Mouse (Mus musculus): ENCODE results near the gene Pld6.

The Pld6 gene

GRCm38 (mm10) chr11:59786444-59787198, 824 bp downstream of the Pld6 start:
- DNase-seq (ENCODE audit: low spot score): no peak

- no peak for DNase-seq (ENCODE audit: low spot score)
These were observed 3.9 kb downstream of the Pld6 start for GRCm38 (mm10) chr11:59783591-59783990.

DNA sequence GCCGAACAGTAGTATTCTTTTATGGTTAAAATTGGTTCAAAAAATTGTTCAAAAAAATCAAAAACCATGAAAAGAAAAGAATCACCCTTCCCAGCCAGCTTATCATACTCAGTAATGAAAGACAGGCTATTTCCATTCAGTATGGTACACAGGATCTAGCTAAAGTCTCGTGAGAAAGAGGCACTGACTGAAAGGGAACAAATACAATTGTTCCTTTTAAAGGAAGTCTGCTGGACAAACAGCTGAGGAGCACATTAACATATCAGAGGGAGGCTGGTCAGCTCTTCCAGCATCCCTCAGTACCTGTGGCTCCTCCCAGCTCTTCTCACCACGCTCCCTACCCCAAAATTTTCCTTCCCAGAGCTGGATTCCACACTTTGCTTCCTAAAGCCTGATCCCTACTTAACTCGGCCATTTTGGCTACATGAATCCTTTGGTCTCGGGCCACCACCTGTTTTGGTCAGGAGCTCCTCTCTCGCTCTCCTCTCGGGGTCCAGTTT, 5.3 kb downstream of the Pld6 start:
- no peak for DNase-seq (ENCODE audit: low spot score)

DNA sequence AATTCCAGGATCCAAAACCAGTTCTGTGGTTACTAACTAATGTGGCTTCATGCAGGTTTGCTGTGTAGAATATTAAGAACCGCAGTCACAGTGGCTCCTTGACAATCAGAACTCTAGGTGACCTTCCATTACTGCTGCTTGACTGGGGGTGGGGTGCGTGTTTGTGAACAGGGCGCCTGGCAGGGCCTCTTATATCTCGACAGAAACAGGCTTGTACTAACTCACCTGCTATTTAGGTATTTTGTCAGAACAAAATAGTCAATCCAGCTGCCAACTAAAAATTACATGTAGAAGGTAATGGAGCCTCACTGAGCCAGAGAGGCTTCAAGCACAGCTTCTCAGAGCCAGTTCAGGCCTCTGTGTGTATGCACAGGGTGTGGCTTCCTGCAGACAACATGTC, 7.2 kb downstream of the Pld6 start:
- no peak for DNase-seq (ENCODE audit: low spot score)

DNA sequence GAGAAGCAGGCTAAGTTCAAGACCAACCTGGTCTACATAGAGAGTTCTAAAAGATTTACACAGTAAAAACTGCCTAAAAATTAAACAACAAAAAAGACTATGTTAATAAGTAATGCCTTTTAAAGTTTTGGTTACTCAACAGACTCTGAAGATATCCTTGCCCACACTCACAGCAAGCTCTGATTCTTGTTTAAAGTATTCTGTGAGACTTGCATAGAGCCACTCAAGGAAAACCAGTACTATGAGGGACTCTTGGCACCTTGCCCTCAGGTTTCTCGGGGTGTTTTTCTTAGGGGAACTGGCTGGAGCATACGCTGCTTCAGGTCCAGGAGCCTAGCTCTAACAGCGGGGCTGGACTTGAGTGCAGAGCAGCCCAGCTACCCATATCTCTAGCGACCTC, 8.0 kb downstream of the Pld6 start:
- no peak for DNase-seq (ENCODE audit: low spot score)

GRCm38 (mm10) chr11:59778874-59779223, 8.6 kb downstream of the Pld6 start:
- DNase-seq (ENCODE audit: low spot score): no peak

DNA sequence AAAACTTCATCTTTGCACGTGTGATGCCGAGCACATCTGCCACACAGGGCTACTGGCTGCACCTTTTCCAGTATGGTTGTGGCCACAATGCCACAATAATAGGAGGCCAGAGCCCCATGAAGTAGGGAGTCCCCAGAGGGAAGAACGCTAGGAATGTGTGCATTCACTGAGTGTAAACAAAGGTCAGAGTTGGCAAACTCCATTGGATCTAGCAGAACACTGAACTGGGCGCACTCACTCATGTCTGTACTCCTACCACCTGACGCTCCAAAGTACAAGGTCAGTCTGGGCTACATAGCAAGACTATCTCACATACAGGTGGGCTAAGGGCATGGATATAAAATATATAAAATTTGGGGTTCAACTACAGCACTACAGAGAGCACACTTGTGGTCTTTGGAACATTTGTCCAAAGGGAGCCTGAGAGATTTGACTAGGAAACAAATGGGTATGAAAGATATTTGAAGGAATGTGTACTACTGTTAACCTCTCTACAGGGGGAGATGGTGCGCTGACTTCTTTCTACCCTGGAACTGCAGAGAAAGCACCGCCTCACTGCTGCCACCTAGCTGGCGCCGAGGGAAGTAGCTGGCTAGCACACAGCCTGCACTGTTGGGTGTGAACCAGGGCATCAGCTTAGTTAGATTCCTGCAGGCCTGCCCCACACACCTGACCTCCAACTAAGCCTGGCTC, 9.1 kb downstream of the Pld6 start:
- DNase-seq (ENCODE audit: low spot score): peak; percentile 37

GRCm38 (mm10) chr11:59777259-59777658, 10.2 kb downstream of the Pld6 start:
- DNase-seq (ENCODE audit: low spot score): no peak

DNA sequence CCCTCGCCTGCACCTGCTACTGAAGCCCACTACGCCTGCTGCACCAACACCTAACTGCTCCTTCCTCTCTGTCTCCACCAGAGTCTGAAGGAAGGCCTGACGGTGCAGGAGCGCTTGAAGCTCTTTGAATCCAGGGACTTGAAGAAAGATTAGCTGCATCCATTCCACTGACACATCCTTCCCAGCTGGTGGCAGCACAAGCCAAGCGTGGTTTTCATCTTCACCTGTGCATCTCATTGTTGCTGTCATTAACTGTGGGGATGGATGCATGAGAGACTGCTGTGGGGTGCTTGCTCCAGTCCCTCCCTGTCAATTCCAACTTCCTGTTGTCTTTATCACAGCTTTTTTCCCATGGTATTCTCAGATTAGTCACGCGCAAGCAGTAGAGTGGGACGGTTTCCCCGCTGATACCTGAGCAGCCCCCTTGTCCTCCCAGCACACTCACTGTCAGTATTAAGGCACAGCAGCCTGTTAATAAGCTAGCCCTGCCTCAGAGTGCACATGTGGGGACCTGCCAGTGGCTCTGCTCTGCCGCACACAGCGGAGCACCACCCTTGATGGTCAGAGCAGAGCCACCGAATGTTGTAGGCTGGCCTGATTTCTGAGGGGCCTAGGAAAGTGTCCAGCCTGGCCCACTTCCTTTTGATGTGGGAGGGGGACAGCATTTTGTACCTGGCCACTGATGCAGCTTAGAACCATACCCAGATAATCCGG, 11.9 kb downstream of the Pld6 start:
- no peak for DNase-seq (ENCODE audit: low spot score)

DNA sequence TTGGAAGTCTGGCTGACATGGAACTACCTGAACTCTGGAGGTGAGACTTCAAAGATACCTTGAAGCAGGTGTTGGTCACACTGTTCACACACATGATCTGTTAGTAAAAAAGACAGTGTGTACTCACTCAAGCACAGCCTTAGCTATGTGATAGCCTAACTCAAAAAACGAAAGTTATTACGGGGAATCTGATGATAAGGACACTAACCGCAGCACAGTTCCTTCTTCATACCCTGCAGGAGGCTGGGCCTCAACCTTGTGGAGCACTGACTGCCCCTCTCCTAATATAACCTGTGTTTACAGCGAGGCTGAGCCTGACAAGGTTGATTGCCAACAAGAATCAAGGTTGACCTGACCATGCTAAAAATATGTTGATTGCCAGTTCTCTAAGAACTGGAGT, 12.9 kb downstream of the Pld6 start:
- no peak for DNase-seq (ENCODE audit: low spot score)

- no peak for DNase-seq (ENCODE audit: low spot score)
These were observed 14.5 kb downstream of the Pld6 start for GRCm38 (mm10) chr11:59772902-59773301.

DNA sequence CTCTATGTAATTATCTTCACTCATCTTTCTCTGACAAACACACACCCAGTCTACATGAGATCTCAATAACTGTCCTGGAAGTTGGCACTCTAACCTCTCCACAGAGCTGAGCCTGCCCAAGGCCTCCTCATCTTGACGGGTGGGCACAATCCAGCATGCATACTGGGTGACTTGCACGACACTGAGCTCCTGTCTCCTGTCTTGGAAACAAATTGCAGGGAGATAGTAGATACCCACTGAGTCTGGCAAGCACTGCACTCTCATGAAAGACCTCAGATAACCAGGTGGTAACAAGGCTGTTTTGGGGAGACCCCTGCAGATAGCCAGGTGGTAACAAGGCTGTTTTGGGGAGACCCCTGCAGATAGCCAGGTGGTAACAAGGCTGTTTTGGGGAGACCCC, 15.2 kb downstream of the Pld6 start:
- no peak for DNase-seq (ENCODE audit: low spot score)

DNA sequence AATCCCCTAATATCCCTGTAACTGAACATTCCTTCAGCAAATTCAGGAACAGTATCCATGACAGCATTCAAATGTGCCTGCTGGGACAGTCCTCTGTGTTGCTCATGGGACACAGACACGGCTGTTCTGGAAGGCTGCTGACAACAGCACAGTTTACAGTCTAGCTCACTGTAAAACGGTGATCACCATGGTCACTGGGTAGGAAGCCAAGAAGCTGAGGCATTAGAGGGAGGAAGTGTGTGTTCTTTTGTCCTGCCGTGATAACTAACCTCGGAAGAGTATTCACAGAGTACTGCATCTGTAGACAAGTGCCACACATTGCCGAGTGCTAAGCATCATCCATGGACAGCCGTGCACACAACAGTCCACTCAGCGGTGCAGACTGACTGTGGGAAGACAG, 16.7 kb downstream of the Pld6 start:
- DNase-seq (ENCODE audit: low spot score): no peak

- DNase-seq (ENCODE audit: low spot score): no peak
These were observed 17.7 kb downstream of the Pld6 start for GRCm38 (mm10) chr11:59769738-59770137.

DNA sequence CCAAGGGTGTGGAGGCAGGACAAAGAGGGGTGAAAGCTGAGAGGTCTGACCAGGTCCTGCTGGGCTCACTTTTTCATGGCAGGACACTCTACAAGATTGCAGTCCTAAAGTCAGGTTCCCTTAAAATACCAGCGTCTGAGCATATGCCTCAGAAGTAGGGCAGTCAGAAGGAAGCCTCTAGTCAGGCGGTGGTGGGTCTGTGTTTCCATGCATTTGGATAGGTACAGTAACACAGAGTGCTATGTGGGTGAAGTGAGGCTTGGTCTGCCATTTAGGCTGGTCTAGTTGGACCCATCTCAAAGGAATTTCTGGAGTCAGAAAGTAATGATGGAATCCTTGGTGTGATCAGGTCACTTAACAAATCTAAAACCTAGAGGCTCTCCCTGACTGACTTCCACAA, 18.1 kb downstream of the Pld6 start:
- no peak for DNase-seq (ENCODE audit: low spot score)

GRCm38 (mm10) chr11:59760796-59761195, 26.6 kb downstream of the Pld6 start:
- no peak for DNase-seq (ENCODE audit: low spot score)

DNA sequence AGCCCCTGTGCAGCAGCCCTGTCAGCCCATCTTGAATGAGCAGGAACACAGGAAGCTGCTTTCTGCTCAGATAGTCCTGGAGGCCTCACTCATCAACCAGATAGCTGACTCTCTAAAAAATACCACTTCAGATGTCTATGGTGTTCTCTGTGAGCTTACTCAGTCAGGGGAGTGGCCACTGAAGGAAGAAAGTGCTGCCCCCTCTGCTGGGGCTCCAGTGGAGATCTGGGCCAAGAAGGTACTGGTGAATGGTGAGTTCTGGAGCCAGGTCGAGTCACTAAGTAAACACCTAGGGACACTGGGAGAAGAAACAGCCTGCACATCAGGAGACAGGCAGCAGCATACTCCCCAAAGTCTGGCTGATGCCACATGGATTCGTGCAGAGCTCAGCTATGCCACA, 27.8 kb downstream of the Pld6 start:
- DNase-seq (ENCODE audit: low spot score): no peak

DNA sequence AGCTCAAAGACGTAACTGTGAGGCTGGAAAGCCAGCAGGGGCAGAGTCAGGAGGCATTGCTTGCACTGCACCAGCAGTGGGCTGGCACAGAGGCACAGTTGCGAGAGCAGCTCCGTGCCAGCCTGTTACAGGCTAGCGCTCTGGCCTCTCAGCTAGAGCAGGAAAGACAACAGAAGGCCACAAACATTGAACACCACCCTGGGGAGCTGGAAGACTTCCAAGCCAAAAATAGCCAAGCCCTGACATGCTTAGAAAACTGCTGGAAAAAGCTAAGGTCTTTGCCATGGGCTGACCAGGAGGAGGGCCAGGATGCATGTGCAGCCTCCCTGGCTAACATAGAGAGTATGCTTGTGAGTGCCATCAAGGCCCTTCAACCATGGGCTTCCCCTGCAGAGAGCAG, 28.3 kb downstream of the Pld6 start:
- DNase-seq (ENCODE audit: low spot score): no peak

DNA sequence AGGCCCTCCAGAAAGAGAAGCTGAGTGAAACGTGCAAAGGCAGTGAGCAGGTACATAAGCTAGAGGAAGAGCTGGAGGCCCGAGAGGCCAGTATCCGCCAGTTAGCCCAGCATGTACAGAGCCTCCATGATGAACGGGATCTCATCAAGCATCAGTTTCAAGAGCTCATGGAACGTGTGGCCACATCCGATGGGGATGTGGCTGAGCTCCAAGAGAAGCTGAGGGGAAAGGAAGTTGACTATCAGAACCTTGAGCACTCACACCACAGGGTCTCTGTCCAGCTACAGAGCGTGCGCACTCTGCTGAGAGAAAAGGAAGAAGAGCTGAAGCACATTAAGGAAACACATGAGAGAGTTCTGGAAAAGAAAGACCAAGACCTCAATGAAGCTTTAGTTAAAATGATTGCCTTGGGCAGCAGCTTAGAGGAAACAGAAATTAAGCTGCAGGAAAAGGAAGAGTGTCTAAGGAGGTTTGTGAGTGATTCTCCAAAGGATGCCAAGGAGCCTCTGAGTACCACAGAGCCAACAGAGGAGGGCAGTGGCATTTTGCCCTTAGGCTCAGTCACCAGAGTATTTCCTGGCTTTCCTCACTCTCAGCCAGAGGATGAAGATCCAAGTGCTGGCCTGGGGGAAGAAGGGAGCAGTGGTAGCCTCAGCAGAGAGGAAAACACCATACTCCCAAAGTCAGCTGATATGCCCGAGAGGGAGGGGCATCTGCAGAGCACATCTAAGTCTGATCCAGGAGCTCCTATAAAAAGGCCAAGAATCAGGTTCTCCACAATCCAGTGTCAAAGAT, 29.1 kb downstream of the Pld6 start:
- DNase-seq (ENCODE audit: low spot score): no peak

DNA sequence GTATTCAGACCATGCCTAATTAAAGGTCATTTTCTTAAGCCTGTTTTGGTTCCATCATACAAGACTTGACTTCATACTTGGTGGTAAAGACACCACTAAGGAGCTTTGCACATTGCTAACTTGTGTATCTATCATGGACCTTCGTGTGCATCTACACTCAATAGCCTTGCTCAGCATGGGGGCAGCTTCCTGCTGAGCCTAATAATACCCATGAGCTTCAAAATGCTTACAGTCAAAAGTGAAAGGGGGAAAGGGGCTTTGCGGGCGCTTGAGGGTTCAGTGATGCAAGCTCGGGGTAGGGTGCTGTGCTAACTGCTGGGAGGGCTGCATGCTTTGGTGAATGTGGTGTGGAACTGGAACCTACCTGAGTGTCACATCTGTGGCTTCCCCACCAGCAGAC, 31.1 kb downstream of the Pld6 start:
- no peak for DNase-seq (ENCODE audit: low spot score)

GRCm38 (mm10) chr11:59754504-59754903, 32.9 kb downstream of the Pld6 start:
- DNase-seq (ENCODE audit: low spot score): no peak

DNA sequence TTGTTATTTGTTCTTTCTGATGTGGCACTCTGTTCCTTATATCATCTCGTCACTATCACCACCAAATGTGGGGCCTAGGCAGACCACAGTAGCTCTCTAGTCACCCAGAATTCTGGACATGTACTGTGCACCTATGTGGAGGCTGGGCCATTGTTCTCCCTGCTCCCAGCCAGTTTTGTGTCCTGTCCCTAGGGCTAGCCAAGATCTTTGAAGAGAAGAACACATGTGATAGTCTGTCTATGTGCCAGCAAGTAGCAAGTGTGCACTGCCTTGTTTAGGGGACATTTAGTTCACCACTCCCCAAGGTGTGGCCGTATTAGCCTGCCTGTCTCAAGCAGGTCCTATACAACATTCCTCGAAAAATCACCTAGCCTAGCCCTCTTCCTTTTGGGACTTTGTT, 38.4 kb downstream of the Pld6 start:
- DNase-seq (ENCODE audit: low spot score): no peak
